Mouse (Mus musculus) layer of hippocampus, adult 8-10 months (tissue): ENCODE results near the gene Oxct2b. TPM values are rescaled to one million over a fixed set of nuclear protein-coding genes. Genes with fewer than 3 reads are reported as not detected.
"Not testable (repeated sequence)": the region's sequence is repeated elsewhere in the genome, so short reads cannot be mapped to it uniquely, and the experiment has no call there.

Experiments used
- DNase-seq, 2 experiments: peaks; one replicate each; pipeline ENCODE4 v3.0.0; 2022; ENCODE audit warnings: low spot score in 2 of 2
- total RNA-seq, 4 experiments: library from RNA; stranded (reverse); gene quantifications; 2 replicates each; pipeline ENCODE4 v1.2.4; 2022

The Oxct2b gene
- under 1 TPM in 2 of 4 experiments, not detected in 2; 0.19 to 0.26 TPM for total RNA-seq

- no peak for DNase-seq
These were observed at the start of gene Oxct2b for GRCm38 (mm10) chr4:123116011-123116410. Gene Oxct2b (plus strand): TSS chr4:123116266.

GRCm38 (mm10) chr4:123068646-123069045 lies 47.4 kb upstream of the Oxct2b start:
- DNase-seq = no peak

- no peak for DNase-seq
These were observed 44.6 kb upstream of the Oxct2b start for GRCm38 (mm10) chr4:123071266-123071966.

- DNase-seq = no peak
These were observed 39.1 kb upstream of the Oxct2b start for GRCm38 (mm10) chr4:123076928-123077327.

- DNase-seq = no peak
These were observed 37.8 kb upstream of the Oxct2b start for GRCm38 (mm10) chr4:123078231-123078630.

- no peak for DNase-seq
These were observed 35.3 kb upstream of the Oxct2b start for GRCm38 (mm10) chr4:123080791-123081190.

GRCm38 (mm10) chr4:123082283-123083163 lies 33.5 kb upstream of the Oxct2b start:
- peak in 1 of 2 experiments; percentile 55 for DNase-seq

GRCm38 (mm10) chr4:123083323-123083902 lies 32.7 kb upstream of the Oxct2b start:
- no peak for DNase-seq

GRCm38 (mm10) chr4:123085290-123085689 lies 30.8 kb upstream of the Oxct2b start:
- no peak for DNase-seq

GRCm38 (mm10) chr4:123086381-123086780 lies 29.7 kb upstream of the Oxct2b start:
- no peak for DNase-seq

GRCm38 (mm10) chr4:123092621-123093020 lies 23.4 kb upstream of the Oxct2b start:
- DNase-seq = no peak

- DNase-seq = no peak
These were observed 22.8 kb upstream of the Oxct2b start for GRCm38 (mm10) chr4:123093064-123093776.

GRCm38 (mm10) chr4:123093869-123094268 lies 22.2 kb upstream of the Oxct2b start:
- no peak for DNase-seq

GRCm38 (mm10) chr4:123104651-123105450 lies 11.2 kb upstream of the Oxct2b start, which contains the start of gene Bmp8b:
Gene Bmp8b (plus strand): TSS chr4:123105165.
- DNase-seq = no peak

GRCm38 (mm10) chr4:123105451-123105790 lies 10.6 kb upstream of the Oxct2b start:
- DNase-seq = no peak

GRCm38 (mm10) chr4:123105929-123106328 lies 10.1 kb upstream of the Oxct2b start:
- not testable (repeated sequence) for DNase-seq

GRCm38 (mm10) chr4:123106864-123107263 lies 9.2 kb upstream of the Oxct2b start:
- no peak for DNase-seq

GRCm38 (mm10) chr4:123108056-123108455 lies 8.0 kb upstream of the Oxct2b start:
- no peak for DNase-seq

GRCm38 (mm10) chr4:123110751-123111150 lies 5.3 kb upstream of the Oxct2b start:
- DNase-seq = no peak

- DNase-seq = not testable (repeated sequence)
These were observed 4.6 kb upstream of the Oxct2b start for GRCm38 (mm10) chr4:123111275-123111983.
